Mouse (Mus musculus) stomach, embryonic 16.5 days (tissue): ENCODE measurements around the gene Pou2f3. TPM values are rescaled to one million over a fixed set of nuclear protein-coding genes. Genes with fewer than 3 reads are reported as not detected.

Experiments
- ATAC-seq: fragments of 200-750 bp; cut with Nextera tagmentation; 2 replicates; pipeline ENCODE4 v1.8.0; 2017; ENCODE audit warnings: moderate number of reproducible peaks, moderate TSS enrichment; ENCODE audit not compliant: insufficient read depth, low FRiP score
- H3K27ac ChIP-seq: fragments of 300-500 bp; sonication (generic); 2 replicates; pipeline ENCODE4 v1.5.1; 2014; ENCODE audit warnings: low read length
- H3K27me3 ChIP-seq: fragments of 300-500 bp; sonication (generic); 2 replicates; pipeline ENCODE4 v1.6.1; 2014; ENCODE audit warnings: low read length, control low read depth, mixed read lengths; ENCODE audit not compliant: control insufficient read depth, insufficient read depth
- H3K36me3 ChIP-seq: fragments of 300-500 bp; sonication (generic); 2 replicates; pipeline ENCODE4 v1.6.1; 2014; ENCODE audit warnings: low read length; ENCODE audit not compliant: control insufficient read depth, insufficient read depth
- H3K4me1 ChIP-seq: fragments of 300-500 bp; sonication (generic); 2 replicates; pipeline ENCODE4 v1.6.1; 2014; ENCODE audit warnings: low read length, control low read depth, mixed read lengths; ENCODE audit not compliant: control insufficient read depth, insufficient read depth
- H3K4me2 ChIP-seq: fragments of 300-500 bp; sonication (generic); 2 replicates; pipeline ENCODE4 v1.6.1; 2014; ENCODE audit warnings: low read depth, low read length, mixed read lengths
- H3K4me3 ChIP-seq: fragments of 300-500 bp; sonication (generic); replicated peaks from 2 replicates; pipeline ENCODE4 v1.5.1; 2014; ENCODE audit warnings: mild to moderate bottlenecking, low read length
- H3K9ac ChIP-seq: fragments of 300-500 bp; sonication (generic); 2 replicates; pipeline ENCODE4 v1.6.1; 2014; ENCODE audit warnings: low read length
- H3K9me3 ChIP-seq: fragments of 300-500 bp; sonication (generic); replicated peaks from 2 replicates; pipeline ENCODE4 v1.6.1; 2016; ENCODE audit warnings: low read length, control low read depth; ENCODE audit not compliant: control insufficient read depth
- WGBS: fragments of 180-500 bp; shearing (Covaris S2); extraction: QIAGEN DNeasy Blood & Tissue Kit; methylation state at CpG from one replicate; pipeline ENCODE4 v1.1.7; 2014; 5-methylcytosine and 5-hydroxymethylcytosine counted together
- polyA plus RNA-seq: library from polyadenylated mRNA; unstranded; fragments of >200 nt; fragmentation: Nextera tagmentation; extraction: Ambion mirVana; gene quantifications from 2 replicates; pipeline ENCODE4 v1.2.1, GENCODE M21; 2015

Pou2f3 gene
- polyA plus RNA-seq, 1 experiment from 2014 or later: 0.98 TPM

GRCm38 (mm10) chr9:43227626-43228025 is 17.5 kb upstream of the Pou2f3 start:
- Histone ChIP-seq H3K4me3 (no peak overlapping the region), H3K4me1 (peaks cover 56% of the 10 kb centered on the region), H3K27me3 (no peaks in the 10 kb centered on the region), H3K27ac (no peak overlapping the region), H3K9me3 (no peaks in the 10 kb centered on the region), H3K36me3 (no peaks in the 10 kb centered on the region), H3K9ac (no peak overlapping the region), H3K4me2 (no peak overlapping the region)
- ATAC-seq: no peak
- WGBS: 73% methylated on average over 8 of the region's 8 CpGs

- Histone ChIP-seq H3K27me3 (no peaks in the 10 kb centered on the region), H3K4me1 (peaks cover 47% of the 10 kb centered on the region), H3K9me3 (no peaks in the 10 kb centered on the region), H3K27ac (peak overlapping the region; percentile 40; the same call in 1 of the 2 replicates), H3K4me3 (no peak overlapping the region), H3K4me2 (no peak overlapping the region), H3K9ac (no peak overlapping the region), H3K36me3 (no peaks in the 10 kb centered on the region)
- WGBS: 54% methylated on average over 9 of the region's 9 CpGs
- no peak for ATAC-seq
Measured at GRCm38 (mm10) chr9:43226573-43227160, 16.5 kb upstream of the Pou2f3 start.

- peak overlapping the region; percentile 44; the same call in 1 of the 2 replicates for H3K27ac ChIP-seq
- H3K4me3 ChIP-seq: no peak overlapping the region
- H3K36me3 ChIP-seq: no peaks in the 10 kb centered on the region
- 24% methylated on average over 2 of the region's 2 CpGs for WGBS
- H3K4me1 ChIP-seq: peaks cover 35% of the 10 kb centered on the region
- no peaks in the 10 kb centered on the region for H3K27me3 ChIP-seq
- no peaks in the 10 kb centered on the region for H3K9me3 ChIP-seq
- no peak overlapping the region for H3K4me2 ChIP-seq
- ATAC-seq: no peak
- no peak overlapping the region; the same call in 1 of the 2 replicates for H3K9ac ChIP-seq
Measured at GRCm38 (mm10) chr9:43225481-43225880, 15.3 kb upstream of the Pou2f3 start.

- no peak for ATAC-seq
- Histone ChIP-seq H3K4me2 (no peak overlapping the region), H3K4me1 (peaks cover 29% of the 10 kb centered on the region), H3K27me3 (no peaks in the 10 kb centered on the region), H3K4me3 (no peak overlapping the region), H3K27ac (peak overlapping the region; percentile 44; the same call in 1 of the 2 replicates), H3K36me3 (no peaks in the 10 kb centered on the region), H3K9ac (0 out of 2 replicates have a peak overlapping the region, but pooled peaks have one; percentile 17), H3K9me3 (no peaks in the 10 kb centered on the region)
- 38% methylated on average over 11 of the region's 11 CpGs for WGBS
Measured at GRCm38 (mm10) chr9:43224771-43225355, 14.7 kb upstream of the Pou2f3 start.

GRCm38 (mm10) chr9:43222429-43222715 is 12.2 kb upstream of the Pou2f3 start:
- H3K9ac ChIP-seq: no peak overlapping the region
- H3K27me3 ChIP-seq: no peaks in the 10 kb centered on the region
- no peak overlapping the region for H3K4me2 ChIP-seq
- peaks cover 19% of the 10 kb centered on the region for H3K4me1 ChIP-seq
- 60% methylated on average over 8 of the region's 8 CpGs for WGBS
- no peak overlapping the region for H3K4me3 ChIP-seq
- H3K9me3 ChIP-seq: no peaks in the 10 kb centered on the region
- no peaks in the 10 kb centered on the region for H3K36me3 ChIP-seq
- ATAC-seq: no peak
- no peak overlapping the region for H3K27ac ChIP-seq

DNA sequence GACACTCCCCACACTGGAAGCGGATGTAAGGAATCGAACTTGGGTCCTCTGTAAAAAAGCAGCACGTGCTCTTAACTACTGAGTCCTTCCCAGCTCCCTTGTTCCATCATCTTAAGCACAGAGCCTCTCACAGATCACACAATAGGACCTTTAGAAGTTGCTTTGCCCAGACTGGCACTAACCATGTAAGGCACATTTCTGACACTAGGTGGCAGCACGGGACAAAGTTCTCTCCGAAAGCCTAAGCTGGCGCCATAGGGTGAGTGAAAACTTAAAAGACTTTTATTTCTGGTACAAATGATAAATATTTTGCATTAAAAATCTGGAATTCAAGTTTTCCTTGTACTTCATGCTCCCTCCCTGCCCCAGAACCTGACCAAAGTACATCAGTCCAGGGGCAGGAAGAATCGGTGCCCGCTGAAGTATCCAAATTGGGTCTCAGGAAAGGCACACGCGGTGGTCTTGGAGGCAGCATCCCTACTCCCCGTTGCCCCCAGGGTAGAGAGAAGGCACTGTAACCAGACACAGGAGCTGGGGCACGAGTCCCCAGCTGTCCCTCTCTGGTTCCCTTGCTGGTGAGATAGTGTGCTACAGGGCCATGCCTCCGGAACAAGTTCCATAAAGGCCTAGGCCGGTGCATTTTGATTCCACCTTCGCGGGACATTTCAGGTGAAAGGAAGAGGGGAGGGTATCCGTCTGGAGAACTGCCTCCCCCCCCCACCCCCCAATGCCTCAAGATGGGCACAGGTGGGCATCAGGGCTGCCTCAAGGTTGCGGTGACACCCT is 11.7 kb upstream of the Pou2f3 start:
- Histone ChIP-seq H3K9me3 (no peaks in the 10 kb centered on the region), H3K27me3 (no peaks in the 10 kb centered on the region), H3K27ac (no peak overlapping the region), H3K9ac (no peak overlapping the region), H3K4me2 (no peak overlapping the region), H3K4me3 (no peak overlapping the region), H3K4me1 (peaks cover 19% of the 10 kb centered on the region), H3K36me3 (no peaks in the 10 kb centered on the region)
- ATAC-seq: peak; percentile 58; the same call in 1 of the 2 replicates
- WGBS: 46% methylated on average over 18 of the region's 18 CpGs

GRCm38 (mm10) chr9:43210771-43211450 is 742 bp upstream of the Pou2f3 start:
- peaks cover 14% of the 10 kb centered on the region for H3K4me1 ChIP-seq
- H3K36me3 ChIP-seq: no peaks in the 10 kb centered on the region
- ATAC-seq: peak; percentile 55; the same call in 1 of the 2 replicates
- no peak overlapping the region; the same call in 1 of the 2 replicates for H3K9ac ChIP-seq
- H3K27ac ChIP-seq: peak overlapping the region; percentile 69
- H3K27me3 ChIP-seq: peaks cover 2% of the 10 kb centered on the region; the same call in 1 of the 2 replicates
- WGBS: 22% methylated on average over 11 of the region's 11 CpGs
- H3K4me3 ChIP-seq: no peak overlapping the region
- no peaks in the 10 kb centered on the region for H3K9me3 ChIP-seq
- peak overlapping the region; percentile 36 for H3K4me2 ChIP-seq

GRCm38 (mm10) chr9:43206022-43206390 is 4.2 kb downstream of the Pou2f3 start:
- peaks cover 24% of the 10 kb centered on the region for H3K27me3 ChIP-seq
- H3K4me3 ChIP-seq: peak overlapping the region; percentile 44
- H3K9ac ChIP-seq: peak overlapping the region; percentile 60
- H3K4me2 ChIP-seq: peak overlapping the region; percentile 77
- no peaks in the 10 kb centered on the region for H3K9me3 ChIP-seq
- no peaks in the 10 kb centered on the region for H3K36me3 ChIP-seq
- no peak for ATAC-seq
- H3K27ac ChIP-seq: no peak overlapping the region
- peaks cover 31% of the 10 kb centered on the region for H3K4me1 ChIP-seq
- 3% methylated on average over 15 of the region's 15 CpGs for WGBS
